Mouse (Mus musculus) heart, postnatal 25 days (tissue): ENCODE results near the gene Sesn2. TPM values are rescaled to one million over a fixed set of nuclear protein-coding genes. Genes with fewer than 3 reads are reported as not detected.

ENCODE experiments used
- DNase-seq: peaks from one replicate; pipeline ENCODE4 v3.0.0; 2022; ENCODE audit warnings: low spot score
- intact Hi-C: fragments of 180-260 bp; cut with DNase I; formaldehyde crosslinking; loops from one replicate; pipeline ENCODE4 v1.15.1; 2025
- total RNA-seq, 2 experiments: library from RNA; stranded (reverse); gene quantifications; 2 replicates each; pipeline ENCODE4 v1.2.3; 2021

Gene Sesn2
- total RNA-seq, 2 experiments from 2014 or later: 2.5 to 3.3 TPM

DNA sequence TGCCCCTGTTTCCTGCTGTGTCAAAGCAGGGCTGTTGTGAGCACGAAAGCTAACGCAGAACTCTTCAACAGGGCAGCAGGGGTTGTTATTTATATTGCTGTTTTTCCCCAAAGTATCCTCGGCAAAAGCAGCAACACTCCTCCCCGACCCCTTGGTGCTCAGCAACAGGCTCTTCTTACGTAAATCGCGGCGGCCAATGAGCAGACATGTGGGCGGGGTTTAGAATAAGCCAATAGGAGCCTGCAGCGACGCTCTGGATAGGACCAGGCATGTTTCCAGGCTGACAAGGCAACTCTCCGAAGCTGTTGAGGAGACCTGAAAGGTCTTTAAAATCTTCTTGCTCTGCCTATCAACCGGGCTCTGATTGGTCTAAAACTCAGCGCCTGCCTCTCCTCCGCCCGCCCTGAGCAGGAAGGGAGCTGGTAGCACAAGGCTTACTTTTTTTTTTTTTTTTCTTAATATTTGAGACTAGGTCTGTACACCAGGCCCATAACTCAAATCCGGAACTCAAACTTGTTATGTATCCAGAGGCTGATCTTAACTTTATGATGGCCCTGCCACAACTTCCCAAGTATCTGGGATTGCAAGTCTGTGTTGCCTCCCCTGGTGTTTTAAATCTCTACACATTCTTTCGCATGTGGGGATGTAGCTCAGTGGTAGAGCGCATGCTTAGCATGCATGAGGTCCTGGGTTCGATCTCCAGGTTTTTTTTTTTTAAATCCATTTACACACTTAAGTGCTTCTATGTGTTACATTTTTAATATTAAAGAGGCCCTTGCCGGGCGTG is 5.3 kb upstream of the Sesn2 start:
- intact Hi-C loops: loop anchor here (2.0 kb wide), 1 partner anchor 95 kb away; no protein-coding TSS in a partner anchor
- peak; percentile 90 for DNase-seq

DNA sequence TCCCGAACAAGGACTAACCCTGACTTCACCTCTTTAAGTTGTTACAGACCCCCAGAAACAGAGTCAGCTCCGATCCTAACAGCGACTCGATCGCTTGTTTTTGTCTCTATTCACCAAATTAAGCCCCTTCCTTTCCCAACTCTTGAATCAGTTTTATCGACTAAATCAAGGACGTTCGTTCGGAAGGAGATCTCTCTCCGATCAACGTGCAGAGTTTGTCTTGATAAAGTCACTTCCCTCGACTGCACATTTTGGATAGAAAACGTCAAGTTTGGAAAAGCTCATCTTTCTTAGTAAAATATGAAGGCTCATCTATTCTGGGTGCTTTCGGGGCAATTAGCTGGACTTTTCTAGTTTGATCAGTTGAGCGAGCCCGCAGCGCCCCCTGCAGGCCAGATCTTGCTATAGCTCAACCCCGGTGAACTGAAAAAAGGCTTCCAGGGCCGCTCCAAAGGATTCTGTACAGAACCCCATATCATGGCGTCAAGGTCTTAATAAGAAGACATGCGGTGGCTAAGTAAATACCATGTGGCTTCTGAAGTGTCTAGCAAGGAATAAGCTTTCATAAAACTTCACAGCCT is 4.3 kb upstream of the Sesn2 start:
- DNase-seq: peak; percentile 61
- intact Hi-C loops: loop anchor here (2.0 to 5.0 kb wide), 3 partner anchors 94 to 222 kb away; no protein-coding TSS in a partner anchor

DNA sequence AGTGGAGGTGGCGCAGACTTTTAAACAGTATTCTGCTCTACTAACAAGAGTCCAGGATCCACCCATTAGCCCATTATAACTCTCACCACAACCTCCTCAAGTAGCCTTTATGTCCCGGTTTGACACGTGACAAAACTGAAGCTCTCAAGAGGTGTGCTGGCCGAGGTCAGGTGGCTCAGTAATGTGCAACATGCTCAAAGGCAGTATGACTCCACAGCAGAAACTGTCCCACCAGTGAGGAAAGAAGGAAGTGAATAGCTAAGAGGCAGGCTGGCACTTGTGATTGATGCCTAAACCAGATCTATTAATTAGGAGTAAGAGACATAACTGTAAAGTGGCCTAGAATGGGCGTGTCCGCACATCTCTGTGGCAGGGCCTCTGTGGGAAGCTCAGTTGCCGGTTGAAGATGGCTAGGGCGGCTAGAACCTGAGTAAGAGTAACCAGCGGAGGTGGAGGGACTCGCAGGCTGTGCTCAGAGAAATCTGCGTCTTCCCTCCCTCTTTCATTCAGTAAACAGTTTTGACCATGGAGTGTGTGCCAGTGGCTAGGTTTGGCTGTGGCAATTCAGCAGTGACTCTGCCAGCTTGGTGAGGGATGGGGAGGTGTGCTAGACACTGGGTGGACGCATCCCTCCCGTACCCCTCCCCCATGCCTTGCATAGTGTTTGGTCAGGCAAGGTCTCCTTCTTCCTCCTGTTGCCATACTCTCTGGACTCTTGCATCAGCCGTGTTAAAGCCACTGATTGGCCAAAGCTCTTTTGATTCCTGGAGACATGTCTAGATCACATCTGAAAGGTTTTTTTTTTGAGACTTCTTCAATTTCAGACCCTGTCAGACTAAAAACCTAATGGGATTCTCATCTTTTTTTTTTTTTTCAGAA is 3.3 kb upstream of the Sesn2 start:
- DNase-seq: no peak
- intact Hi-C loops: loop anchor here (2.0 to 5.0 kb wide), 3 partner anchors 93 to 221 kb away; no protein-coding TSS in a partner anchor

DNA sequence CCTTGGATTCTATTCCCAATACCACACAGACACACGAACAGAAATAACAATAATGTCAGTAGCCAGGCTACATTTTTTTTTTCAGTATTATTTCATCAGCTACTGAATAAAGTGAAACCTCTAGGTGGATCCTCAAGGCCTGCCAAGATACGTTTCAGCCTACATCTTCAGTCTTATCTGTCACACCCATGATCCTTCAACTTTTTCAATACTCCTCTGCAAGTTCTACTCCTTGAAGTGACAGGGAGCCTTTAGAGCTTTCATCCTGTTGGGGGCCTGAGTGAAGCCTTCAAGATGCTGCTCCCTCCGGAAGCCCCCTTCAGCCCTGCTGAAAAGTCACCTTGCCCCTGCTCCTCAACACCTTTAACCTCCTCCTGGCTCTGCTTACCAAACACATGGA is 1.8 kb upstream of the Sesn2 start:
- DNase-seq: no peak
- intact Hi-C loops: loop anchor here (1.0 to 5.0 kb wide), 3 partner anchors 47 to 220 kb away; no protein-coding TSS in a partner anchor

DNA sequence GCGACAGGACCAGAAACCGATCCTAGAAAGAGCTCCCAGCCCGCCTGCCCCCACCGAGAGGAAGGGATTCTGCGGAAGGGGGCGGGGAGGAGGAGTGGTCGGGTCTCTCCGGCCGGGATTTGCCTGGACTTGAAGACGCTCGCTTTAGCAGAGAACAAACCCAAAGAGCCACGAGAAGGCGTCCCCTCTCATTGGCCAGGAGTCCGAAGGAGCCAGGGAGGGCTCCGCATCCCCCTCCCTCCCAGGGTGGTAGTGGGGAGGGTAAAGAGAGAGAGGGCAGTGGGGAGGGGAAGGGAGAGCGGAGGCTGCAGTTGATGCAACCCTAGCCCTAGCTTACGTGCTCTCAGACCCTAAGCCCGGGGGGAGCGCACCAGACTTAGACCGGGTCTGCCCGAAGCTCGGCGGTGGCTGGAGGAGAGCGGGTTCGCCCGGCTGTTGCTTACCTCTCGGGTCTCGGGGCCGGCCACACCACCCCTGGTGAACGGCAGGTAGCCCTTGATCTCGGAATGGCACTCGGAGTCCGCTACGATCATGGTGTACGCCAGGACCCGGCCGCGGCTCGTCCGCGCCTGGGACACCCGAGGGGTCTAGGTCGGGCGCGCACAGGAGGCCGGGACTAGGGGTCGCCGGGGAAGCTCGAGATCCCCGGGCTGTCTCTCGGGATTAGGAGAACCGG is 542 bp downstream of the Sesn2 start:
- intact Hi-C loops: loop anchor here (5.0 kb wide), 3 partner anchors 152 to 217 kb away; no protein-coding TSS in a partner anchor
- peak; percentile 64 for DNase-seq

DNA sequence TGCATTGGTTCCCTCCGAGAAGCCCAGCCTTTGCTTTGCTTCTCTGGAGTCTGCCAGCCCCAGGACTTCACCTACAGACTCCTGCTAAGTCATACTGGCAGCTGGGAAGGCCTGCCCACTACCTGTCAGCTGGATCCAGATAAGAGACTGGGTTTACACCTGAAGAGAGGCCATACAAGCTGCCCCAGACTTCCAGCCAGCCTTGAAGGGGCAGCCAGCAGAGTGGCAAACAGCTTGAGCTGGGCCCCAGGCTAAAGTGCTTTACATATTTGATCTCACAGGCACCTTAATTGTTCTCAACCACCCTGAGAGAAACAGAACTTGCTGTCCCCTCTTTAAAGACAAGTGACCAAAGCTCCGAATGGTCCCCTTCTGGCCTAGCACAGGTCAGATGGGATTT is 3.1 kb downstream of the Sesn2 start:
- intact Hi-C loops: loop anchor here (5.0 kb wide), 1 partner anchor 150 kb away; no protein-coding TSS in a partner anchor
- DNase-seq: no peak

DNA sequence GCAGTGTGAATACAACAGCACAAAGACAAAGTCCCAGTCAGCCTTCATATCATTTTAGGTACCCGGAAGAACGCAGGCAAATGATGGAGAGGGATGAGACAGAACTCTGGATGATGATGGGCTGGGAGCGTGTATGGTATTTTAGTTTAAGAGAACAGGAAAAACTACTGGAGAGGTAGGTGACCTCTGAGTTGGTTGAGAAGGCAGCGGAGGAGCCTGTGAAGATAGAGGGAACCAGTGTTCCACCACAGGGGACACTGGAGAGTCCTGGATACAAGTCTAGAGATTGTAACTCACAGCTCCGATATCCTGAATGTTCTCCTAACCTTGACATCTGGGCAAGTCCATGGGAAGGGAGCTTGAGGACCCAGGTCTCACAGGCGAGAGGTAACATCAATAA is 4.1 kb downstream of the Sesn2 start:
- intact Hi-C loops: loop anchor here (5.0 kb wide), 1 partner anchor 149 kb away; no protein-coding TSS in a partner anchor
- no peak for DNase-seq

DNA sequence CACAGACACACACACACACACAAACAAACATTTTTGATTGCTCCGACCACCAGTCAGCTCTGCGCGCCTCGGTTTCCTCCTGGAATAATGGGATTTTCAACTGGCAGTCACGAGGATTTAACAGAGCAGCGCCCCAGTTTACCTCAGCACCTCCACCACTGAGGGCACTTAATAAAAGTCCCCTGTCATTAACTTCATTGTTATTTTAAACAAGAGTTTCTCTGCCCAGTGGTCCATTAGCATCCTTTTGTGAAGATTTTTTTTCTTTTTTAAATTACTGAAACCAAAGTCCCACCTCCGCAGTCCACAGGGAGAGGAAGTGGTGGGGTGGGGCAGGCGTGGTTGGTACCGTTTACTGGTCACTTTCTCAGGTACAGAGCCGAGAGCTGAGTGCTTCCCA is 4.5 kb downstream of the Sesn2 start:
- intact Hi-C loops: loop anchor here (5.0 kb wide), 1 partner anchor 148 kb away; no protein-coding TSS in a partner anchor
- no peak for DNase-seq

DNA sequence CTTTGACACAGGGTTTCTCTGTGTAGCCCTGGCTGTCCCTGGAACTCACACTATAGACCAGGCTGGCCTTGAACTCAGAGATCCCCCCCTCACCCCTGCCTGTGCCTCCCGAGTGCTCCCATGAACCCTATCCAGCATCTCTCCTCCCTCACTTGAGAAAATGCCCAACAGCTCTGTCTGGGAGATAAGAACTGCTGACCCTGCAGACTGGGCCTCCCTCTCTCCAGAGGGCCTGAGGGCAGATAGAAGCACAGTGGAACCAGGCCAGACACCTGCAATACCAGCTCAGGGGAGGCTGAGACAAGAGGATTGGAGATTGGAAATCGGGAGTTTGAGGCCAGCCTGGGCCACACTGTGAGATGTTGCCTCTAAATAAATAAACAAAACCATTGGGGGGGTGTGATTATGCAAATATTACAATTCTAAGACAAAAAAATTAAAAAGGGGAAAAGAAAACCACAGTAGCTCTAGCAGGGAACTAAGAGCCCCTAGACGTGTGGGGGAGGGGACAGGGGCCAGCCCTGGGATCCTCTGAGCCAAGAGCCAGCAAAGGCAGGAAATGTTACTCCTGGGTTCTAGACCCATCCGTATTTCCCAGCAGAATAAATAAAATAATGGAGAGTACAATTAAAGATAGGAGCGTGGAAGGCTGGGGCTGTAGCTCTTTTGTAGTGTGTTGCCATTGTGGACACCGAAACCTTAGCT is 5.1 kb downstream of the Sesn2 start:
- intact Hi-C loops: loop anchor here (5.0 kb wide), 1 partner anchor 148 kb away; no protein-coding TSS in a partner anchor
- DNase-seq: no peak

DNA sequence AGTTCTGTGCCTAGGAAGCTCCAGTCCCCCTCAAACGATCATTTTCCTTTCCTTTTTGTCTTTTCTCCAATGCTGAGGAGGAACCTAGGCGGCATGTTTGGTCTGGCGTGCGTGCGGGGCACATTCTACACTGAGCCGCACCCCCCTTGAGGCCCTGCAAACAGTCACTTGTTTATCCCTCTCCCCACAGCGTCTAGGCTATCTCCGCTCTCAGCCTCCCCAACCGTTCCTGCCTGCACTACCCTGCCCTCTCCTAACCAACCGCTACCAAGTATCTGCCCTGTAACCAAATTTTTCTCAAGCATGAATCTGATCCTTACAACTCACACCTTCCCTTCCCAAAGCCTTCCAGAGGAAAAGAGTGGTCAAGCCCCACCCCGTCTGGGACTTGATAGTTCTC is 7.0 kb downstream of the Sesn2 start:
- intact Hi-C loops: no loop called here

DNA sequence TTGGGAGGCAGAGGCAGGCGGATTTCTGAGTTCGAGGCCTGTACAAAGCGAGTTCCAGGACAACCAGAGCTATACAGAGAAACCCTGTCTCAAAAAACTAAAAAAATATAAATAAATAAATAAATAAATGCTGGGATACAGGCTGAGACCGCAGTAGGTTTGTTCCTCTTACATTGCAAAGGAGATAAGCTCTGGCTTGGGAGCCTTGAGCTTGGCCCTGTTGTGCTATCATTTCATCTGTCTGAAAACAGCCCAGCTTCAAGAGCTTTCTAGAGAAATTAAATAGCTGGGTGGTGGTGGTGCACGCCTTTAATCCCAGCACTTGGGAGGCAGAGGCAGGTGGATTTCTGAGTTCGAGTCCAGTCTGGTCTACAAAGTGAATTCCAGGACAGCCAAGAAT is 8.7 kb downstream of the Sesn2 start:
- intact Hi-C loops: no loop called here
- DNase-seq: no peak

More for the DNA sequence above, 7.0 kb downstream of the Sesn2 start:
- DNase-seq: no peak

DNA sequence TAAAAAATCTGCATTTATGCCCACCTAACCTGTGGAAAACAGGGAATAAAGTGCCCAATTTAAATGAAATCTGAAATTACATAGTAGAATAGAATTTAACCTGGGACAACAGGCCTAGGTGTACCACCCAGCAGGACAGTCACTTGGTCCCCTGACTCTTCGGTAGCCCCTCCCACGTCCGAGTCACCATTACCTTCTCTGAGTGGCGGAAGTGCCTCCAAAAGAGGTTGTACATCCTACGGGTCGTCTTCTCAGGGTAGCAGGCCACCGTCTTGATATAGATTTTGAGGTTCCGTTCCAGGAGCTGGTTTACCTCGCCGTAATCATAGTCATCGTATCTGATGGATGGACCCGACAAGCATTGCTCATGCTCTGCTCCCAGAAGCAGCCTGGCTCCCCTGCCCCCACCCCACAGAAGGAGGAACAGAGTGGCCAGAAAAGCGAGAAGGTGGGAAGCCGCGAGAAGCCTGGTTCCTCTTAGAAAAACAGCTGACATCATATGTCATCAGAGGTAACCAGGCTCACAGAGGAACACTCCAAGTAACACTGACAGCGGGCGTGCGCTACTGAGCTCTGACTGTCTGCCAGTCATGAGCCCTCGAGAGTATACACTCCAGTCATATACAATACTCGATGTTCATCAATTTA is 15.9 kb downstream of the Sesn2 start:
- DNase-seq: no peak
- intact Hi-C loops: no loop called here

DNA sequence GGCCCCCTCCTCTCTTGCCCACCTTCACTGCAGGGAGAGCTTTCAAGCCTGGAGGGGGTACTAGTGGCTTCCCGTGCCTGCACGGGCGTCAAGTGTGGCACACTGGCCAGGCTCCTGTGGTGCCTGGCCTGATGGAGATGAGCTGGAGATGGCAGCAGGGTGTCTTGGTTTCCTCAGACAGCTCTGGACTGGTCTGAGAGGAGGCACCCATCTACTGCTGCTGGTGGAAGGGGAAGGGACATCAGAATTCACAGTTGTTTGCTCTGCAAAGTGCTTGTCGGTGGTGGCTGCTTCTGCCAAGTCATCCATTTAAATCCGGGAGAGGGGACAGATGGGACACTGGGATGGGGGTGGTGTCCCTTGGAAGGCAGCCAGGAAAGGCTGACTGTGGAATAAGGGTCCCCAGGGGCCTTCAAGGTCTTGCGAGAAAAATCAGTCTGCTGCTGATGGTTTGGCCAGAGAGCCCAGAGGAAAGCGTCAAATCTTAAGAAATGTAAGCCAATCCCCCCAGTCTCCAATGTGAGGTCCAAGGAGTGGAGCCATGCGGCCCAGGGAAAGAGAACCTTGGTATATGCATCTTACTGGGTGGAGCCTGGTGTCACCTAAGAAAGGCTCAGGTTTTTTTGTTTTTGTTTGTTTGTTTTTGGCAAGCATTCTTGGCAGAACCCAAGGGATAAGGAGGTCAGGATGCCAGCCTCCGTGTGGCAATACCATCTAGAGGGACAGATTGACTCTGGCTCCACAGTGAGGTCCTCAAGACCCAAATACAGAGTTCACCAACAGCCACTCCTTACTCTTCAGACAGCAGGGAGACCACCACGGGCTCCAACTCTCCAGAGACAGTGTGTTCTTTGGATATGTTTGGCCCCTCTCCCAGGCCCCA is 17.9 kb downstream of the Sesn2 start:
- peak; percentile 26 for DNase-seq
- intact Hi-C loops: no loop called here

DNA sequence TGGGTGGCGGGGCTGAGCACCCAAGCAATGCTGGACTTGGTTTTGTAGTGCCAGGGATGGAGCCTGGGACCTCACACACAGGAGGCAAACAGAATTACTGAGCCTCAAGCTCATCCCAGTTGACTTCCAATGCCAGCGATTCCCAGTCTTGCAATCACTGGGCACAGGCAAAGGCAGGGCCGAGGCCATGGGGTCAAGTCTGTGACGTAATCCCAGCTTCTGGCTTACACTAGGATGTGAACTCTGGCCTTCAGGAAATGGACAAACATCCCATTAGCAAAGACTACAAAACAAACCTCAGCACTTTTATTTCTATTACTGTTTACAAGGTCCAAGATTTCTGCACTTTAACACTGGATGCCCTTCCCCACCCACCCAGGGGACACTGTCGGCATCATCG is 18.6 kb downstream of the Sesn2 start:
- DNase-seq: no peak

DNA sequence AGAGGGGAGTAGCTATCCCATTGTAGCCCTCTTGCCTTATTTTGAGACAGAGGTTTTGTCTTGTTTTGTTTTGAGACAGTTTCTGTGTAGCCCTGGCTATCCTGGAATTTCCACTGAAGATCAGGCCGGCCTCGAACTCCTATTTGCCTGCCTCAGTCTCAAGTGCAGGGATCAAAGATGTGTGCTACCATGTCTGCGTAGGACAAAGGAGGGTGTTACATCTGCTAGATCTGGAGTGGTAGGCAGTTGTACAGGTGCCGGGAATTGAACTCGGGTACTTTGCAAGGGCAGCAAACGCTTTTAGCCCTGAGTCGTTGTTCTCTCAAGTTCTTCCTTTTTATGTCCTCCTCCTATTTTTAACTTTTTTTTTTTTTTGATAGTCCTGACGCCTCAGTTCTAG is 19.2 kb downstream of the Sesn2 start:
- DNase-seq: no peak
- intact Hi-C loops: no loop called here

More for the DNA sequence above, 18.6 kb downstream of the Sesn2 start:
- intact Hi-C loops: no loop called here

DNA sequence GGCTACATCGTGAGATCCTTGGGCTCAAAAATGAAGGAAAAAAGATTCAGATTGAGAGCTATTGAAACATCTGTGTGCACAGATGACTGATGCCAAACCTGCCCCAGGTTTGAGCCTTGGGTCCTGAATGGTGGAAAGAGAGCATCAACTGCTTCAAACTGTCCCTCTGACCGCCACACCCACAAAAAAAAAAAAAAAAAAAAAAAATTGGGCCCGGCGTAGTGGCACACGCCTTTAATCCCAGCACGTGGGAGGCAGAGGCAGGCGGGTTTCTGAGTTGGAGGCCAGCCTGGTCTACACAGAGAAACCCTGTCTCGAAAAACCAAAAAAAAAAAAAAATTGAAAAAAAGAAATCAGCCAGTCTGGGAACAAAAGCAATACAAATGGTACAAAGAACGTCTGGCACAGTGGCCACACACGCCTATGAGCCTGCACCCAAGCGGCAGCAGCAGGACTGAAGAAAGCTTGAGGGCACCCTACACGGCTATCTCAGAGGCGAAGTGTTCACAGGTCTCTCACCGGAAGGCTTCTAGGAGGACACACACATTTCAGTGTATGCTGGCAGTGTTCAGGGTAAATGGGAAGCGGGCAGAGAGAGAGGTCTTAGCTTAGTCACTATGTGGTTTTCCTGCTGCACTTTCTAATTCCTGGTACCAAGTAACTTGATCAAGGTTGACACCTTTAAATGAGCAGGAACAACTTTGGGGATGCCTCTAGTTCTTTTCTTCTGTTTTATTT is 19.9 kb downstream of the Sesn2 start:
- no peak for DNase-seq

DNA sequence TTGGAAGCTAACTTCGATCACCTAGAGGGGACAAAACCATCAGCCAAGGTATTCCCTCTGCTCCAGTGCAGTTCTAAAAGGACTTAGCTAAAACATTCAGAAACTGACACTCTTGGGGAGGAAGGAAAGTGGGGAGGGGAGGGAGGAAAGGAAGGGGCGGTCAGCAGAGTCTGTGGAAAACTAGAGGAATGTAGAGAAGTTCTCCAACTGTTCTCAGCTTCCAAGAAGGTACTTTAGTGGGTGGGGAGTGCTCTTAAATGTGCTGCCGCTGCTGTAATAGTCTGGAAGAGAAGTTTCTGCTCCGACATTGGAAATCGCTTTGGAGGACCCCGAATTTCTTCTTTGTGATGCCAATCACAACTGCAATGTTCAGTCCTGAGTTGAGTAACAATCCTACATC is 21.3 kb downstream of the Sesn2 start:
- intact Hi-C loops: no loop called here
- no peak for DNase-seq

More for the DNA sequence above, 19.9 kb downstream of the Sesn2 start:
- intact Hi-C loops: no loop called here
